Mouse (Mus musculus): Measurements from ENCODE around the gene Synj1. TPM values are rescaled to one million over a fixed set of nuclear protein-coding genes. Genes with fewer than 3 reads are reported as not detected.

Gene Synj1
- total and polyA plus RNA-seq, 3 experiments: 4.6 to 20.7 (median 8.1) TPM

- Histone ChIP-seq H3K27me3 (replicated peaks) (peaks cover 62% of the 10 kb centered on the region), H3K4me3 (replicated peaks in 1 of 3; ENCODE audit: low read depth in 2 of 3, low read length in 2 of 3, poor library complexity in 1 of 3) (no peak overlapping the region), H3K27ac (ENCODE audit: insufficient read depth, low read depth) (no peak overlapping the region), H3K4me1 (ENCODE audit: control insufficient read depth in 1 of 2, insufficient read depth in 2 of 2) (peaks cover 4 to 12% of the 10 kb centered on the region in 2 experiments), H3K9me3 (replicated peaks; ENCODE audit: low read length) (peaks cover 21% of the 10 kb centered on the region), H3K9ac (ENCODE audit: insufficient read depth, low read depth) (no peak overlapping the region), H3K4me2 (ENCODE audit: insufficient read depth, low read depth, poor library complexity, severe bottlenecking) (peak overlapping the region; percentile 52), H3K36me3 (replicated peaks in 1 of 2; ENCODE audit: control insufficient read depth in 1 of 2, insufficient read depth in 1 of 2, low read length in 1 of 2) (no peaks in the 10 kb centered on the region), H3K79me2 (replicated peaks; ENCODE audit: control insufficient read depth, extremely low read depth, insufficient read depth, poor library complexity, severe bottlenecking) (no peaks in the 10 kb centered on the region)
- TF ChIP-seq ZMIZ1 (IDR thresholded peaks at IDR 0.05; ENCODE audit: low read depth, low read length): no peak
- TF ChIP-seq MXI1 (IDR thresholded peaks at IDR 0.05; ENCODE audit: low read depth, low read length): no peak; the same call in 1 of the 2 replicates
- peak; percentile 82 for TF ChIP-seq MAX (IDR thresholded peaks at IDR 0.05; ENCODE audit: low read length)
- TF ChIP-seq ETS1 (conservative IDR thresholded peaks at IDR 0.05; ENCODE audit: low read depth, low read length): peak; percentile 77
- TF ChIP-seq MYC (IDR thresholded peaks at IDR 0.05; ENCODE audit: low read depth, low read length): 0 out of 2 replicates have a peak, but pooled peaks have one; percentile 68
- no peak for TF ChIP-seq JUND (conservative IDR thresholded peaks at IDR 0.05; ENCODE audit: low read depth, low read length)
- TF ChIP-seq BHLHE40 (IDR thresholded peaks at IDR 0.05; ENCODE audit: low read depth, low read length): peak; percentile 86
- no peak for TF ChIP-seq KAT2A (IDR thresholded peaks at IDR 0.05; ENCODE audit: insufficient replicate concordance, low read length)
- no peak for TF ChIP-seq HCFC1 (IDR thresholded peaks at IDR 0.05; ENCODE audit: low read depth, low read length)
- no peak for TF ChIP-seq USF2 (conservative IDR thresholded peaks at IDR 0.05; ENCODE audit: low read depth, low read length)
- no peak for TF ChIP-seq PAX5 (IDR thresholded peaks at IDR 0.05; ENCODE audit: low read length)
- DNase-seq (ENCODE audit: extremely low read depth): peak; percentile 66
- dilution Hi-C loops (cut with MboI; ENCODE audit: extremely low pct_ligation_motif_present, extremely low pct_unique_long_range_greater_than_20kb, low sequenced_read_pairs) (no loop called here), in situ Hi-C loops (cut with MboI; ENCODE audit: low pct_ligation_motif_present, low pct_unique_long_range_greater_than_20kb, low sequenced_read_pairs) (no loop called here)
These were observed 119.5 kb downstream of the Synj1 start for GRCm38 (mm10) chr16:90891601-90892000.

GRCm38 (mm10) chr16:90890683-90891082, 120.4 kb downstream of the Synj1 start:
- H3K36me3 ChIP-seq (replicated peaks in 1 of 2; ENCODE audit: control insufficient read depth in 1 of 2, insufficient read depth in 1 of 2, low read length in 1 of 2): no peaks in the 10 kb centered on the region
- no peak for DNase-seq (ENCODE audit: extremely low read depth)
- H3K9ac ChIP-seq (ENCODE audit: insufficient read depth, low read depth): no peak overlapping the region
- no peak overlapping the region for H3K4me3 ChIP-seq (replicated peaks in 1 of 3; ENCODE audit: low read depth in 2 of 3, low read length in 2 of 3, poor library complexity in 1 of 3)
- H3K27me3 ChIP-seq (replicated peaks): peaks cover 61% of the 10 kb centered on the region
- H3K27ac ChIP-seq (ENCODE audit: insufficient read depth, low read depth): no peak overlapping the region
- H3K9me3 ChIP-seq (replicated peaks; ENCODE audit: low read length): peaks cover 30% of the 10 kb centered on the region
- no peak overlapping the region; the same call in 1 of the 2 replicates for H3K4me2 ChIP-seq (ENCODE audit: insufficient read depth, low read depth, poor library complexity, severe bottlenecking)
- no peak for TF ChIP-seq TBP (conservative IDR thresholded peaks at IDR 0.05; ENCODE audit: low read depth, low read length)
- peak; percentile 40 for TF ChIP-seq NRF1 (IDR thresholded peaks at IDR 0.05; ENCODE audit: low read depth, low read length)
- TF ChIP-seq MXI1 (IDR thresholded peaks at IDR 0.05; ENCODE audit: low read depth, low read length): no peak
- TF ChIP-seq TCF12 (IDR thresholded peaks at IDR 0.05; ENCODE audit: low read depth, low read length): no peak
- H3K4me1 ChIP-seq (ENCODE audit: control insufficient read depth in 1 of 2, insufficient read depth in 2 of 2): peaks cover 4 to 12% of the 10 kb centered on the region in 2 experiments
- dilution Hi-C loops (cut with MboI; ENCODE audit: extremely low pct_ligation_motif_present, extremely low pct_unique_long_range_greater_than_20kb, low sequenced_read_pairs): no loop called here
- H3K79me2 ChIP-seq (replicated peaks; ENCODE audit: control insufficient read depth, extremely low read depth, insufficient read depth, poor library complexity, severe bottlenecking): no peaks in the 10 kb centered on the region
- in situ Hi-C loops (cut with MboI; ENCODE audit: low pct_ligation_motif_present, low pct_unique_long_range_greater_than_20kb, low sequenced_read_pairs): no loop called here

Other genes starting within 250 kb of the Synj1 start
- 29.4 and 41.1 TPM in 2 replicates for gene Urb1, start 200.9 kb downstream of the Synj1 start, total RNA-seq (2012; rRNA removed)
- 21.1 and 23.9 TPM in 2 replicates for gene Urb1, start 200.9 kb downstream of the Synj1 start, total RNA-seq (2014; rRNA removed)
- gene Urb1, start 200.9 kb downstream of the Synj1 start, polyA plus RNA-seq (2012; ENCODE audit: insufficient read length, low read depth): 26.5 and 34.5 TPM in 2 replicates
- gene Eva1c, start 184.6 kb downstream of the Synj1 start, total RNA-seq (2012; rRNA removed): not detected in 2 replicates
- not detected in 2 replicates for gene Eva1c, start 184.6 kb downstream of the Synj1 start, total RNA-seq (2014; rRNA removed)
- not detected in 2 replicates for gene Eva1c, start 184.6 kb downstream of the Synj1 start, polyA plus RNA-seq (2012; ENCODE audit: insufficient read length, low read depth)
- 67.0 and 69.0 TPM in 2 replicates for gene Cfap298, start 76.2 kb downstream of the Synj1 start, total RNA-seq (2012; rRNA removed)
- gene Cfap298, start 76.2 kb downstream of the Synj1 start, total RNA-seq (2014; rRNA removed): 41.8 and 55.9 TPM in 2 replicates
- gene Cfap298, start 76.2 kb downstream of the Synj1 start, polyA plus RNA-seq (2012; ENCODE audit: insufficient read length, low read depth): 127 and 160 TPM in 2 replicates
- 38.5 and 39.4 TPM in 2 replicates for gene Paxbp1, start 33.2 kb upstream of the Synj1 start, total RNA-seq (2012; rRNA removed)
- 74.4 and 96.9 TPM in 2 replicates for gene Paxbp1, start 33.2 kb upstream of the Synj1 start, total RNA-seq (2014; rRNA removed)
- 69.7 and 77.1 TPM in 2 replicates for gene Paxbp1, start 33.2 kb upstream of the Synj1 start, polyA plus RNA-seq (2012; ENCODE audit: insufficient read length, low read depth)
- gene 4932438H23Rik, start 83.8 kb upstream of the Synj1 start, total RNA-seq (2012; rRNA removed): not detected in 2 replicates
- gene 4932438H23Rik, start 83.8 kb upstream of the Synj1 start, total RNA-seq (2014; rRNA removed): not detected in 2 replicates
- not detected in 2 replicates for gene 4932438H23Rik, start 83.8 kb upstream of the Synj1 start, polyA plus RNA-seq (2012; ENCODE audit: insufficient read length, low read depth)
- not detected in 2 replicates for gene Olig2, start 214.1 kb upstream of the Synj1 start, total RNA-seq (2012; rRNA removed)
- gene Olig2, start 214.1 kb upstream of the Synj1 start, total RNA-seq (2014; rRNA removed): not detected in 2 replicates
- not detected in 2 replicates for gene Olig2, start 214.1 kb upstream of the Synj1 start, polyA plus RNA-seq (2012; ENCODE audit: insufficient read length, low read depth)